Mouse (Mus musculus) megakaryocyte, embryonic 14.5 days (primary cell): ENCODE measurements around the gene Hist2h3c2.

ENCODE experiments used
- FLI1 ChIP-seq: IDR thresholded peaks from 2 replicates; pipeline ENCODE4 v1.6.1; 2012; ENCODE audit warnings: low read length, inconsistent platforms, mixed read lengths
- GATA1 ChIP-seq: IDR thresholded peaks from 3 replicates; pipeline ENCODE4 v1.6.1; 2012; ENCODE audit warnings: mixed read lengths, low read length, inconsistent platforms, borderline replicate concordance

GRCm38 (mm10) chr3:96261623-96262022 is 22.7 kb upstream of the Hist2h3c2 start:
- TF ChIP-seq GATA1 (no peak), FLI1 (no peak)
